Mouse (Mus musculus): ENCODE measurements around the gene Btn1a1. TPM values are rescaled to one million over a fixed set of nuclear protein-coding genes. Genes with fewer than 3 reads are reported as not detected.

Gene Btn1a1
- polyA plus RNA-seq, 1 experiment from 2014 or later: 0.20 TPM

DNA sequence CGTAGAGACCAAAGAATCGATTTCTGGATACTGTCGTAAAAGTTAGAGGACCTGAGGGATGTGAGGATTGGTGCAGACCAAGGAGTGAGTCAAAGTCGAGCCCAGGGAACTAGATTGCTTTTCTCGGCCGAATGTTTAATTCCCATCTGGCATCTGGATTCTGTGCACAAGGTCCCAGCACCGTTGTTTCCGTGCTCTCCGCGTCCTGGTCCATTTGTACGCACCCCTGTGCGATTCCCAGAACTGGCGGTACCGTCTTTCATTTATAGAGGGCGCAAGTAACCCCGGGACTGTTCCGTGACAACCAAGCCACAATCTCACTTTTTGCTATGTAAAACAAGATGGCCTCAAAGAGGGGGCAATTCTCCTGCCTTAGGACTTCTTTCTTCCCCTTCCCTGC, 35.0 kb downstream of the Btn1a1 start:
- H3K36me3 ChIP-seq (ENCODE audit: control insufficient read depth, insufficient read depth, low read length): no peaks in the 10 kb centered on the region
- peak overlapping the region; percentile 73 for H3K27ac ChIP-seq (ENCODE audit: low read depth, low read length)
- peak overlapping the region; percentile 58 for H3K9ac ChIP-seq (ENCODE audit: low read depth, low read length)
- peak; percentile 73 for ATAC-seq
- no peaks in the 10 kb centered on the region for H3K27me3 ChIP-seq (replicated peaks; ENCODE audit: control insufficient read depth, insufficient read depth, low read length)
- H3K4me3 ChIP-seq (ENCODE audit: low read length): peak overlapping the region; percentile 55
- whole genome bisulfite sequencing: under 1% methylated on average over 17 of the region's 17 CpGs
- H3K4me1 ChIP-seq (ENCODE audit: control insufficient read depth, insufficient read depth, low read depth, low read length): peaks cover 17% of the 10 kb centered on the region
- no peaks in the 10 kb centered on the region for H3K9me3 ChIP-seq (ENCODE audit: control insufficient read depth, low read length)
- peak overlapping the region; percentile 80 for H3K4me2 ChIP-seq (ENCODE audit: low read length)

DNA sequence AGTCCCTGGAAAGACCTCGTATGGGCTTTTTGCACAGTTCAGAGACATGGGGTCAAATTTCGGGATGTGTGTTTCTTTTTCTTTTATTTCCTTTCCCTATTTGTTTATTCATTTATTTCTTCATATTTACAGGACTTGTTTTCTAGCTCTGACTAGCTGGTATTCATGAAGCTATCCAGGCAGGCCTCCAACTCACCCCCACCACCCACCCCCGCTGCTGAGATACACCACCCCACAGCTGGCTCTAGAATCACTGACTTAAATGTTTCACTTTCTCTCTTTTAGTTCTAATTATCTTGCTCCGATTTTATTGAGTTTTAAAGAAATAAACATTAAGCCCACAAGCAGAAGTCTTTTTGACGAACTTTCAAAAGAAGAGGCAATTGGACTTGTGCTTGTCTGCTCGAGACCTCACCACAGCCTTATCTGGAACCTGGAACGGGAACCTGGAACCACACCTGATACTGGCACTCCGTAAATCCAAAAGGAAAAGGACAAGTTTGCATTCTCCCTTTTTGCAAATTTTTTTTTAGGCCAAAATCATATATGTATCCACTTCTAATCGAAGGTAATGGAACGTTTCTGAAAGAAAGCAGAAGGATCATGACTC, 35.8 kb downstream of the Btn1a1 start:
- no peak for ATAC-seq
- H3K4me1 ChIP-seq (ENCODE audit: control insufficient read depth, insufficient read depth, low read depth, low read length): peaks cover 19% of the 10 kb centered on the region

DNA sequence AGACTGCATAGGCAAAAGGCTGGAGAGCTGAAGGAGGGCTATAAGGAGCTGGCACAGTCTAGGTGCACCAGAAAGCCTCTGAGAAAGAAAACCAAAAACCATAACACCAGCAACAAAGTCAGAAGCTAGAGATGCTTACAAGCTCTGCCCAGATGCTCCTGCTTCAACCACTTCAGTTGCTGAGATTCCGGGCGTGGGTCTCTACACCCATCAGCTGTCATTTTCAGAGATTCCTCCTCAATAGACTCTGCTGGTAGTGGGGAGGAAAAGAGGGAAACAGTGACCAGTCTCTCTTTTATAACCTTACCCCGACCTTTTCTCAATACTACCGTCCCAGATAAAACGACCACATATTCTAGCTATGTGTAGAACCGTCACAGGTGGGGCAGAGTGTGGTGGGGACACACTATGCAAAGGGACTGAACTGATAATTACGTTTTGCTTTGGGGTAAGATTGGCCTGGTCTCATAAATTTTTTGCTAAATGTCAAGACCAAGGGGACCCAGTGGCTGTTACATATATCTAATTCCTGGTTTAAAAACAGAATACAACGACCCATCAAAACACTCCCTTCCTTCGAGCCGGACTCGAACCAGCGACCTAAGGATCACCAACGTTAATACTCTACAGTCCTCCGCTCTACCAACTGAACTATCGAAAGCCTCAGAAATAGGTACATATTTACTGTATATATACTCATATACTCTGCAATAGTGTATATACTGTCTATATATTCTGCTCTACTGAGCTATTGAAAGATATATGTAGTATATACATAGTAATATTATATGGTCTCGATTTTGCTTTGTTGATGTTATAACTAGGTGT, 37.3 kb downstream of the Btn1a1 start:
- Histone ChIP-seq H3K9ac (ENCODE audit: low read depth, low read length) (no peak overlapping the region), H3K9me3 (ENCODE audit: control insufficient read depth, low read length) (no peaks in the 10 kb centered on the region), H3K36me3 (ENCODE audit: control insufficient read depth, insufficient read depth, low read length) (no peaks in the 10 kb centered on the region), H3K4me1 (ENCODE audit: control insufficient read depth, insufficient read depth, low read depth, low read length) (peaks cover 16% of the 10 kb centered on the region), H3K4me3 (ENCODE audit: low read length) (no peak overlapping the region), H3K27ac (ENCODE audit: low read depth, low read length) (no peak overlapping the region), H3K27me3 (replicated peaks; ENCODE audit: control insufficient read depth, insufficient read depth, low read length) (no peaks in the 10 kb centered on the region), H3K4me2 (ENCODE audit: low read length) (no peak overlapping the region)
- 55% methylated on average over 16 of the region's 16 CpGs for whole genome bisulfite sequencing
- ATAC-seq: no peak

More for the DNA sequence above, 35.8 kb downstream of the Btn1a1 start:
- Histone ChIP-seq H3K4me2 (ENCODE audit: low read length) (peak overlapping the region; percentile 80), H3K27ac (ENCODE audit: low read depth, low read length) (0 out of 2 replicates have a peak overlapping the region, but pooled peaks have one; percentile 12), H3K4me3 (ENCODE audit: low read length) (peak overlapping the region; percentile 55), H3K9ac (ENCODE audit: low read depth, low read length) (peak overlapping the region; percentile 58), H3K36me3 (ENCODE audit: control insufficient read depth, insufficient read depth, low read length) (no peaks in the 10 kb centered on the region), H3K9me3 (ENCODE audit: control insufficient read depth, low read length) (no peaks in the 10 kb centered on the region), H3K27me3 (replicated peaks; ENCODE audit: control insufficient read depth, insufficient read depth, low read length) (no peaks in the 10 kb centered on the region)
- WGBS: 38% methylated on average over 10 of the region's 10 CpGs

DNA sequence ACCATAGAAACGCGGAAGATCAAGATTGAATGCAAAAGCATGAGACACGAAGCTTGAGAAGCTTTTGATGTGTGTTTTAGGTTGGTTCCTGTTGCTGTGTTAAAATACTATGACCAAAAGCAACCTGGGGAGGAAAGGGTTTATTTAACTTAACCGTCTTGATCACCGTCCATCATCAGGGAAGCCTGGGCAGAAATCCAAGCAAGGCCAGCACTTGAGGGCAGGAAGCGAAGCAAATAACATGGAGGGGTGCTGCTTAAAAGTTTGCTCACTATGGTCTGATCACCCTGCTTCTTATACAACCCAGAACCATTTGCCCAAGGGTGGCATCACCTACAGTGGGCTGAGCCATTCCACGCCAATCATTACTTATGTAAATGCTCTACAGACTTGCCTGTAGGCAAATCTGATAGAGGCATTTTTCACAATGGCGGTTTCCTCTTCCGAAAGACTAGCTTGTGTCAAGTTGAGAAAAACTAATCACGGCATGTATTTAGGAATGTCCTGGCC, 38.2 kb downstream of the Btn1a1 start:
- ATAC-seq: no peak
- Histone ChIP-seq H3K4me3 (ENCODE audit: low read length) (no peak overlapping the region), H3K9me3 (ENCODE audit: control insufficient read depth, low read length) (no peaks in the 10 kb centered on the region), H3K36me3 (ENCODE audit: control insufficient read depth, insufficient read depth, low read length) (no peaks in the 10 kb centered on the region), H3K4me2 (ENCODE audit: low read length) (no peak overlapping the region), H3K27me3 (replicated peaks; ENCODE audit: control insufficient read depth, insufficient read depth, low read length) (no peaks in the 10 kb centered on the region), H3K9ac (ENCODE audit: low read depth, low read length) (no peak overlapping the region), H3K4me1 (ENCODE audit: control insufficient read depth, insufficient read depth, low read depth, low read length) (peaks cover 19% of the 10 kb centered on the region), H3K27ac (ENCODE audit: low read depth, low read length) (no peak overlapping the region)
- 68% methylated on average over 10 of the region's 10 CpGs for WGBS

DNA sequence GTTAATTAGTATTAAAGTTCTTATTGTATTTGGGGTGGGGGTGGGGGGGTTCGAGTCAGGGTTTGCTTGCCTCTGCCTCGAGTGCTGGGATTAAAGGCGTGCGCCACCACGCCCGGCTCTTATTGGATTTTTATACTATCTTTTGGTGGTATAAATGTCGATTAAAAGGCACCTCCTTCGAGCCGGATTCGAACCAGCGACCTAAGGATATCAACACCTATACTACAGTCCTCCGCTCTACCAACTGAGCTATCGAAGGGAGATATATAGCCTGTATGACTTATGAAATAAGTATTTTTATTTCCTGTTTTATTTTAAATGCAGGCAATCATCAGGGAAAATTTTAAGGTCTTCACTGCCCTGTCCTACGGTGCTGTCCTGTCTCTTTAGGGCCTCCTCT, 38.8 kb downstream of the Btn1a1 start:
- peaks cover 3% of the 10 kb centered on the region for H3K36me3 ChIP-seq (ENCODE audit: control insufficient read depth, insufficient read depth, low read length)
- H3K4me1 ChIP-seq (ENCODE audit: control insufficient read depth, insufficient read depth, low read depth, low read length): peaks cover 21% of the 10 kb centered on the region
- no peak overlapping the region for H3K4me3 ChIP-seq (ENCODE audit: low read length)
- no peak overlapping the region for H3K4me2 ChIP-seq (ENCODE audit: low read length)
- no peaks in the 10 kb centered on the region for H3K9me3 ChIP-seq (ENCODE audit: control insufficient read depth, low read length)
- no peaks in the 10 kb centered on the region for H3K27me3 ChIP-seq (replicated peaks; ENCODE audit: control insufficient read depth, insufficient read depth, low read length)
- ATAC-seq: no peak
- no peak overlapping the region for H3K9ac ChIP-seq (ENCODE audit: low read depth, low read length)
- 17% methylated on average over 14 of the region's 14 CpGs for WGBS
- H3K27ac ChIP-seq (ENCODE audit: low read depth, low read length): no peak overlapping the region

DNA sequence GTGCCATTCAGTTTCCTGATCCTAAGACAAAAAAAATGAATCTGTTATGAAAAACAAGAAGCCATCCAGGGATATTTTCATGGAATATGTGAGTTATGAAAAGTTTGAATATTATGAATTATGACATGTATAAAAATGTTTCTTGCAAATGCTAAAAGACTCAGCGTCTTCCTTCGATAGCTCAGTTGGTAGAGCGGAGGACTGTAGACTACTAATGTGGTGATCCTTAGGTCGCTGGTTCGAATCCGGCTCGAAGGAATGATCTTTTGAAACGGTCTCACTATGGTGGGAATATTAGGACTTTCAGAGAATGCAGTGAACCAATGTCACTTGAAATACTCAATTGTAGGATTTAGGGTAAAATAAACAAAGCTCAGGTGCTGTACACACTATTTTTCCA, 39.4 kb downstream of the Btn1a1 start:
- 16% methylated on average over 8 of the region's 8 CpGs for WGBS
- H3K4me3 ChIP-seq (ENCODE audit: low read length): no peak overlapping the region
- H3K27ac ChIP-seq (ENCODE audit: low read depth, low read length): no peak overlapping the region
- no peaks in the 10 kb centered on the region for H3K9me3 ChIP-seq (ENCODE audit: control insufficient read depth, low read length)
- ATAC-seq: no peak
- no peak overlapping the region for H3K4me2 ChIP-seq (ENCODE audit: low read length)
- no peaks in the 10 kb centered on the region for H3K27me3 ChIP-seq (replicated peaks; ENCODE audit: control insufficient read depth, insufficient read depth, low read length)
- H3K4me1 ChIP-seq (ENCODE audit: control insufficient read depth, insufficient read depth, low read depth, low read length): peaks cover 21% of the 10 kb centered on the region
- H3K36me3 ChIP-seq (ENCODE audit: control insufficient read depth, insufficient read depth, low read length): peaks cover 9% of the 10 kb centered on the region
- no peak overlapping the region for H3K9ac ChIP-seq (ENCODE audit: low read depth, low read length)

DNA sequence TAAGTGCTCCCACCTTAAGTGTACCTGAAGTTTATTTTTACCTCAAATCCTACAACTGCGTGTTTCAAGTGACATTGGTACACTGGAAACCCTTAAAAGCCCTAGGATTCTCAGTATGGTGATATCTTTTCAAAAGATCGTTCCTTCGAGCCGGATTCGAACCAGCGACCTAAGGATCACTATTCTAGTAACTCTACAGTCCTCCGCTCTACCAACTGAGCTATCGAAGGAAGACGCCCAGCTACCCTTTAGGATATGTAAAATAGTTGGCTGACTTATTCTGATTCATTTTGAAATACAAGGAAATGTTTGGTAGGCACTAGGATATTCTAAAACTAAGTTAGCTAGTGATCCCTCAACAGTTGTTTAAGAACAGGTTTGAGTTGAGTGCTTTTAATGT, 40.2 kb downstream of the Btn1a1 start:
- Histone ChIP-seq H3K36me3 (ENCODE audit: control insufficient read depth, insufficient read depth, low read length) (peaks cover 11% of the 10 kb centered on the region), H3K4me2 (ENCODE audit: low read length) (peak overlapping the region; percentile 92), H3K9me3 (ENCODE audit: control insufficient read depth, low read length) (no peaks in the 10 kb centered on the region), H3K4me1 (ENCODE audit: control insufficient read depth, insufficient read depth, low read depth, low read length) (peaks cover 21% of the 10 kb centered on the region), H3K27ac (ENCODE audit: low read depth, low read length) (no peak overlapping the region), H3K27me3 (replicated peaks; ENCODE audit: control insufficient read depth, insufficient read depth, low read length) (no peaks in the 10 kb centered on the region), H3K9ac (ENCODE audit: low read depth, low read length) (no peak overlapping the region), H3K4me3 (ENCODE audit: low read length) (no peak overlapping the region; the same call in 1 of the 2 replicates)
- no peak for ATAC-seq
- WGBS: 6% methylated on average over 9 of the region's 9 CpGs

DNA sequence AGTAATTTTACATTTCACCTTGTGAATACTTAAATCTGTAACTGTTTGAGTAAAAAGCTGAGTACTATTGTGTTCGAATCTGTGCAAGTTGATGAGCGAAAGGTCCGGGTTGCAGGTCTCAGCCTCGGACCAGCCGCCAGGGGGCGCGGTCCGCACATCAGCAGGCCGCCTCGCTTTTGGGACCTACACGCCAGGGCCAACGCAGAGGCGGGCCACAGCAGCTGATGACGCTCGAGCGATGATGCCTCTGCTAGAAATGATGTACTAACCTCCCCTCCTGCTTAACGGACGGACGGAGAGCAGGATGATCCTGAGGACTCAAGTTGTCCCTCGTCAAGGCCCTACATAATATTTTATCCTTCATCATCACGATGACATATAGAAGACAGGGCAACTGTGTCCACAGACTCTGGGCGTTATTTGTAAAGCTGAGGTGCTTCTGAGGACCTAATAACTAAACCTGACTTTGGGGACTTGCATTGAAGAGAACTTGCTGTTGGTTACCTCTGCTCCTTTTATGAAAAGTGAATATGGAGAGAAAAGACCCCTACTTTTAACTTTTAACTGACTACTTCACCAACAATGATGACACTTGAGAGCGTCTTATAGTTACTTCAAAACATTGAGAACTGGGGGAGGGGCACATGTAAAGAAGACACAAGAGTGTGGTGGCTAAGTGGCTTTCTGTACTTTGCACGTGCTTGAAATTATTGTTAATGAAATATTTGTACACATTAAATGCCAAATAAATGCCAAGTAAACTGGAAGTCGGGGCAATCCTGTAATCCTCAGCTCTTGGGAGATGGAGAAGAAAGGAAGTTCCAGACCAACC, 41.0 kb downstream of the Btn1a1 start:
- peak overlapping the region; percentile 92 for H3K4me2 ChIP-seq (ENCODE audit: low read length)
- H3K4me3 ChIP-seq (ENCODE audit: low read length): peak overlapping the region; percentile 91
- 2% methylated on average over 25 of the region's 25 CpGs for WGBS
- H3K36me3 ChIP-seq (ENCODE audit: control insufficient read depth, insufficient read depth, low read length): peaks cover 14% of the 10 kb centered on the region
- H3K27me3 ChIP-seq (replicated peaks; ENCODE audit: control insufficient read depth, insufficient read depth, low read length): no peaks in the 10 kb centered on the region
- H3K4me1 ChIP-seq (ENCODE audit: control insufficient read depth, insufficient read depth, low read depth, low read length): peaks cover 15% of the 10 kb centered on the region
- H3K27ac ChIP-seq (ENCODE audit: low read depth, low read length): peak overlapping the region; percentile 48; the same call in 1 of the 2 replicates
- no peaks in the 10 kb centered on the region for H3K9me3 ChIP-seq (ENCODE audit: control insufficient read depth, low read length)
- H3K9ac ChIP-seq (ENCODE audit: low read depth, low read length): peak overlapping the region; percentile 56
- ATAC-seq: peak; percentile 67

DNA sequence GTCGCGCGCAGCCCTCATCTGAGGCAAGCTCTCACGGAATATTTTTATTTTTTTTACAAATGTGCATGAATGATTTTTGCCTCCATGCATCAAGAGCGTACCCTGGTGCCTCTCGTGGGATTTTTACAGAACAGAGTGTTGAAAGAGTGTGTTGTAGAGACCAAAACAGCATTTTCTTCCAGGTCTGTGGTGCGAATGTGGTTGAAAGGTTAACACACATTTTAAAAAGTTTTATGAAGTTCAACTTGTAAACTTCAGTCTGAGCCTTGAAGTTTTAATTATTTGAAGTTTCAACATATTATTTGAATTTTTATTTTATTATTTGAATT, 41.7 kb downstream of the Btn1a1 start:
- Histone ChIP-seq H3K27ac (ENCODE audit: low read depth, low read length) (peak overlapping the region; percentile 69), H3K4me3 (ENCODE audit: low read length) (peak overlapping the region; percentile 91), H3K4me2 (ENCODE audit: low read length) (peak overlapping the region; percentile 92), H3K4me1 (ENCODE audit: control insufficient read depth, insufficient read depth, low read depth, low read length) (peaks cover 13% of the 10 kb centered on the region), H3K36me3 (ENCODE audit: control insufficient read depth, insufficient read depth, low read length) (peaks cover 14% of the 10 kb centered on the region), H3K9ac (ENCODE audit: low read depth, low read length) (peak overlapping the region; percentile 63), H3K27me3 (replicated peaks; ENCODE audit: control insufficient read depth, insufficient read depth, low read length) (no peaks in the 10 kb centered on the region), H3K9me3 (ENCODE audit: control insufficient read depth, low read length) (no peaks in the 10 kb centered on the region)
- peak; percentile 74 for ATAC-seq
- WGBS: under 1% methylated on average over 7 of the region's 7 CpGs

Data from hindbrain, embryonic 16.5 days (tissue).